Mouse (Mus musculus) intestine, postnatal 0 days (tissue): ENCODE measurements at regions not wholly inside any gene's neighbourhood (a gene's known extent, or its start where the extent isn't known, plus 50 kb on each side); places are given as distances from the start of the nearest gene placed in this dataset.

Experiments used
- ATAC-seq: fragments of 200-750 bp; cut with Nextera tagmentation; 2 replicates; pipeline ENCODE4 v1.8.0; 2017; ENCODE audit warnings: mild to moderate bottlenecking, moderate TSS enrichment, moderate library complexity
- H3K27ac ChIP-seq: fragments of 300-500 bp; sonication (generic); 2 replicates; pipeline ENCODE4 v1.5.1; 2014; ENCODE audit warnings: mild to moderate bottlenecking, low read depth, low read length, moderate library complexity
- H3K27me3 ChIP-seq: fragments of 300-500 bp; sonication (generic); replicated peaks from 2 replicates; pipeline ENCODE4 v1.6.1; 2014; ENCODE audit warnings: low read length, mixed read lengths; ENCODE audit not compliant: control insufficient read depth, insufficient read depth
- H3K36me3 ChIP-seq: fragments of 300-500 bp; sonication (generic); 2 replicates; pipeline ENCODE4 v1.6.1; 2014; ENCODE audit warnings: mild to moderate bottlenecking, moderate library complexity; ENCODE audit not compliant: control insufficient read depth, insufficient read depth
- H3K4me1 ChIP-seq: fragments of 300-500 bp; sonication (generic); replicated peaks from 2 replicates; pipeline ENCODE4 v1.6.1; 2014; ENCODE audit warnings: antibody characterized with exemption, low read length, mixed read lengths; ENCODE audit not compliant: control insufficient read depth, insufficient read depth
- H3K4me2 ChIP-seq: fragments of 300-500 bp; sonication (generic); replicated peaks from 2 replicates; pipeline ENCODE4 v1.6.1; 2014; ENCODE audit warnings: low read depth, mild to moderate bottlenecking, moderate library complexity
- H3K4me3 ChIP-seq: fragments of 300-500 bp; sonication (generic); 2 replicates; pipeline ENCODE4 v1.5.1; 2014; ENCODE audit warnings: low read depth, low read length
- H3K9ac ChIP-seq: fragments of 300-500 bp; sonication (generic); 2 replicates; pipeline ENCODE4 v1.6.1; 2014; ENCODE audit warnings: mild to moderate bottlenecking, low read depth, low read length
- H3K9me3 ChIP-seq: fragments of 300-500 bp; sonication (generic); 2 replicates; pipeline ENCODE4 v1.6.1; 2016; ENCODE audit warnings: mixed run types; ENCODE audit not compliant: control insufficient read depth
- CTCF ChIP-seq: sonication (generic); IDR thresholded peaks from 2 replicates; pipeline ENCODE4 v1.5.1; 2016; ENCODE audit warnings: low read depth, mild to moderate bottlenecking, control low read depth, antibody characterized with exemption, moderate library complexity
- WGBS: fragments of 180-500 bp; shearing (Covaris S2); extraction: QIAGEN DNeasy Blood & Tissue Kit; methylation state at CpG from one replicate; pipeline ENCODE4 v1.1.7; 2014; 5-methylcytosine and 5-hydroxymethylcytosine counted together

- Histone ChIP-seq H3K4me3 (no peak overlapping the region), H3K9ac (no peak overlapping the region), H3K36me3 (no peaks in the 10 kb centered on the region), H3K4me1 (no peaks in the 10 kb centered on the region), H3K27ac (no peak overlapping the region), H3K9me3 (no peaks in the 10 kb centered on the region), H3K27me3 (no peaks in the 10 kb centered on the region), H3K4me2 (no peak overlapping the region)
- WGBS = 80% methylated on average over 3 of the region's 3 CpGs
- TF ChIP-seq CTCF = no peak
- ATAC-seq = no peak
Measured at GRCm38 (mm10) chr4:88982457-88982856, 102.5 kb upstream of the Ifne start.

- no peak for ATAC-seq
- H3K9ac ChIP-seq = no peak overlapping the region
- H3K4me3 ChIP-seq = no peak overlapping the region
- H3K36me3 ChIP-seq = no peaks in the 10 kb centered on the region
- no peaks in the 10 kb centered on the region for H3K9me3 ChIP-seq
- no peak for TF ChIP-seq CTCF
- H3K27ac ChIP-seq = no peak overlapping the region
- no peaks in the 10 kb centered on the region for H3K4me1 ChIP-seq
- H3K27me3 ChIP-seq = no peaks in the 10 kb centered on the region
- WGBS = 53% methylated on average over 3 of the region's 3 CpGs
- H3K4me2 ChIP-seq = no peak overlapping the region
Measured at GRCm38 (mm10) chr4:88977099-88977888, 97.3 kb upstream of the Ifne start.

- no peaks in the 10 kb centered on the region for H3K27me3 ChIP-seq
- H3K4me2 ChIP-seq = no peak overlapping the region
- TF ChIP-seq CTCF = no peak
- no peaks in the 10 kb centered on the region for H3K4me1 ChIP-seq
- no peaks in the 10 kb centered on the region for H3K9me3 ChIP-seq
- no peaks in the 10 kb centered on the region for H3K36me3 ChIP-seq
- no peak overlapping the region for H3K27ac ChIP-seq
- no peak overlapping the region for H3K9ac ChIP-seq
- no peak overlapping the region for H3K4me3 ChIP-seq
- 76% methylated on average over 2 of the region's 2 CpGs for WGBS
- no peak for ATAC-seq
Measured at GRCm38 (mm10) chr4:88974535-88974934, 94.5 kb upstream of the Ifne start.

- no peak for TF ChIP-seq CTCF
- no peaks in the 10 kb centered on the region for H3K9me3 ChIP-seq
- H3K36me3 ChIP-seq = no peaks in the 10 kb centered on the region
- H3K4me1 ChIP-seq = no peaks in the 10 kb centered on the region
- H3K9ac ChIP-seq = no peak overlapping the region
- WGBS = 68% methylated on average over 6 of the region's 6 CpGs
- no peak overlapping the region for H3K4me2 ChIP-seq
- H3K4me3 ChIP-seq = no peak overlapping the region
- H3K27me3 ChIP-seq = no peaks in the 10 kb centered on the region
- H3K27ac ChIP-seq = no peak overlapping the region
- ATAC-seq = no peak
Measured at GRCm38 (mm10) chr4:88969134-88969841, 89.3 kb upstream of the Ifne start.

- Histone ChIP-seq H3K9me3 (no peaks in the 10 kb centered on the region), H3K27me3 (no peaks in the 10 kb centered on the region), H3K4me1 (no peaks in the 10 kb centered on the region), H3K9ac (no peak overlapping the region), H3K4me3 (no peak overlapping the region), H3K27ac (no peak overlapping the region), H3K36me3 (no peaks in the 10 kb centered on the region), H3K4me2 (no peak overlapping the region)
- ATAC-seq = no peak
- WGBS = 76% methylated on average over 3 of the region's 3 CpGs
- TF ChIP-seq CTCF = no peak
Measured at GRCm38 (mm10) chr4:88959621-88960020, 79.6 kb upstream of the Ifne start.

GRCm38 (mm10) chr4:88956605-88957004, 76.6 kb upstream of the Ifne start:
- no peak overlapping the region for H3K4me2 ChIP-seq
- no peak overlapping the region for H3K4me3 ChIP-seq
- no peaks in the 10 kb centered on the region for H3K9me3 ChIP-seq
- TF ChIP-seq CTCF = no peak
- 71% methylated on average over 4 of the region's 4 CpGs for WGBS
- H3K4me1 ChIP-seq = no peaks in the 10 kb centered on the region
- ATAC-seq = no peak
- H3K27me3 ChIP-seq = no peaks in the 10 kb centered on the region
- H3K27ac ChIP-seq = no peak overlapping the region
- H3K9ac ChIP-seq = no peak overlapping the region
- no peaks in the 10 kb centered on the region for H3K36me3 ChIP-seq
